Mouse (Mus musculus) lung, postnatal 10 days (tissue): ENCODE data around the gene Dnmt3l.
A peak's percentile ranks its signal among the peaks of the same experiment; 100 is the strongest.
"Not testable (repeated sequence)": the region's sequence is repeated elsewhere in the genome, so short reads cannot be mapped to it uniquely, and the experiment has no call there.

Experiments used
- DNase-seq: peaks from one replicate; pipeline ENCODE4 v3.0.0; 2021

Dnmt3l gene

GRCm38 (mm10) chr10:78041647-78042046, at the start of gene Dnmt3l:
Dnmt3l (plus strand) TSS chr10:78041947.
- DNase-seq: no peak

- DNase-seq: no peak
Observed at GRCm38 (mm10) chr10:77995639-77996038, 46.1 kb upstream of the Dnmt3l start.

- no peak for DNase-seq
Observed at GRCm38 (mm10) chr10:78000200-78000599, 41.5 kb upstream of the Dnmt3l start.

GRCm38 (mm10) chr10:78001796-78002195, 40.0 kb upstream of the Dnmt3l start:
- peak; percentile 52 for DNase-seq

DNA sequence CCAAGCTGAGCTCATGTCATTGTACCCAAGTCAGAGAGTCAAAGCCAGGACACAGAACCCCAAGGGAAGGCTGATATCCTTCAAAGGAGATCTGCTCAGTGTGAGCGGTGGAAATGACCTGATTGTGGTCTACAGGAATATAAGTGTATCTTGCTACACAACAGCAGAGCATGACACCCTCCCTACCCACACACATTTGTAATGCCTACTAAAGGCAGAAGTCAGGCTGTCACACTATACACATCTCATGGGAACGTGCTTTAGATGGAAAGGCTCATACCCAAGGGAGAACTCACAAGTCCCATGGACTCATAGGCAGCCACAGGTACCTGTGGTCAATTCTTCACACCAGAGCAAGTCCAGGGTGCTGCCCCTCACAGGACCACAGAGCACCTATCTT, 39.4 kb upstream of the Dnmt3l start:
- no peak for DNase-seq

GRCm38 (mm10) chr10:78004479-78005100, 37.2 kb upstream of the Dnmt3l start:
- no peak for DNase-seq

- no peak for DNase-seq
Observed at GRCm38 (mm10) chr10:78005791-78006438, 35.8 kb upstream of the Dnmt3l start.

GRCm38 (mm10) chr10:78007203-78007602, 34.5 kb upstream of the Dnmt3l start:
- no peak for DNase-seq

- no peak for DNase-seq
Observed at GRCm38 (mm10) chr10:78008169-78008568, 33.6 kb upstream of the Dnmt3l start.

- peak; percentile 98 for DNase-seq
Observed at GRCm38 (mm10) chr10:78009184-78009944, 32.4 kb upstream of the Dnmt3l start.

- DNase-seq: no peak
Observed at GRCm38 (mm10) chr10:78009945-78010293, 31.8 kb upstream of the Dnmt3l start, which contains the start of gene Pfkl. Pfkl (minus strand) TSS chr10:78010083.

DNA sequence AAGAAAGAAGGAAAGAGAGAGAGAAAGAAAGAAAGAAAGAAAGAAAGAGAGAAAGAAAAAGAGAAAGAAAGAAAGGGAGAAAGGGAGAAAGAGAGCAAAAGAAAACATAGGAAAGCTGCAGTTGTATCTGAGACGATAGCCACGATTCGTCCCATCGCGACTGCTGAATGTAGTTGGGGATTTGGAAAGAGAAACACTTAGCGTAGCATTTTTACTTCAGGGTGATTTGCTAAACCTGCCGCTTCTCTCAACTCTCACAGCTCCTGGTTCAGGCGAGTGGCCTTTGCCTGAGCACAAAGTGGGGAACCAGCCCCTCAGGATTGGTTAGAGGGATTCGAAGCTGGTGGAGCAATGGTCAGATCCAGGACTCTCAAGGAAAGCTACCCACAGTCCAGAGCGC, 31.4 kb upstream of the Dnmt3l start:
- no peak for DNase-seq

- not testable (repeated sequence) for DNase-seq
Observed at GRCm38 (mm10) chr10:78011116-78011515, 30.6 kb upstream of the Dnmt3l start.

DNA sequence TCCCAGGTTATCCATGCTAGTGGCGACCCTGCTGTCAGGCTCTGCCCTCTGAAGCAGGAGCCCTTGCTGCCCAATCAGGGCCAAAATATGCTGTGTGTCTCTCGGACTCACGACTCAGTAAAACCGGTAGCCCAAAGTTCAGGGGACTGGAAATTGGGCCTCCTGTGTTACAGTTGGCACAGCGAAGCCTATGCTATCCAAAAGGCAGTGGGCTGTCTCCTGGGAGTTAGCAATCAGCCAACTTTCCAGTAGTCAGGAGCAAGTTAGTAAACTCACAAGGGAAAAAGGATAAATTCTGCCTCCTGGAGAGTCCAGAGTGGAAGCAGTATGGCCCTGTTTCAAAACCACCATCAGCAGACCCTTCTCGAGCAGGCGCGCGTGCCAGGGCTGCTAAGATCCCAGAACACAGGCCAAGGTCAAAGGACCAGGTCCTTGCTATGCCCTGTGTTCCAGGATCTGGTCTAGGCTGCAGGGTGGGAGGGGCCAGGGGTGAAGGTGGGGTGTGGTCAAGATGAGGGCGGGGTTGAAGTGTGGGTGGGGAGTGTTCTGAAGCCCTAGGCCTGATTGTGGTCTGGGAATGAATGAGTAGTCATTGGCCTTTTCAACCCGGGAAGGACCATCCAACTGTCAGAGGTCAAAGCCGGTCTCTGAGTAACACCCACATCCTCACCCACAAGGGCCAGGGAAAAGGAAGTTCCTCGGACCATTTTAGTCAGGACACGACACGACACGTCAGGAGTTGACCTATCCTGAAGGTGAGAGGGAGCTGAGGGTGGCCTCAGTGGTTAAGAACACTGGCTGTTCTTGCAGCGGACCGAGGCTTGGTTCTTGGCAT, 28.9 kb upstream of the Dnmt3l start:
- no peak for DNase-seq

DNA sequence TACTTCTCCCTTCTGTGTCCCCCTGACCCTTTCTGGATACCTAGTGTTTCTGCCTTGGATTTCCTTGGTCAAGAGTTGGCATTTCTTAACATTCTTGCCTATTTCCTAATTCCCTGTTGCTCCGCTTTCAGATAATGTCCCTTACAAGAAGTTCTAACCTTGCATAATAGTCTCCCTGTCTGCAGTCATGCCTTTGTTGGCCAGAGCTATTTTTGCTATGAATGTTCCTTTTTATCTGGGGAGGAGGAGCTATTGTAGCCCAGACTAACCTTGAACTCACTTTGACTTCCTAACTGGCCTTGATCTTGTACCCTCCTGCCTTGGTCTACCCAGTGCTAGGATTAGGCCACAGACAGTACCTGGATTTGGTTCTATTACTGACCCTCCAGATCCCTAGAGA, 26.3 kb upstream of the Dnmt3l start:
- DNase-seq: no peak

DNA sequence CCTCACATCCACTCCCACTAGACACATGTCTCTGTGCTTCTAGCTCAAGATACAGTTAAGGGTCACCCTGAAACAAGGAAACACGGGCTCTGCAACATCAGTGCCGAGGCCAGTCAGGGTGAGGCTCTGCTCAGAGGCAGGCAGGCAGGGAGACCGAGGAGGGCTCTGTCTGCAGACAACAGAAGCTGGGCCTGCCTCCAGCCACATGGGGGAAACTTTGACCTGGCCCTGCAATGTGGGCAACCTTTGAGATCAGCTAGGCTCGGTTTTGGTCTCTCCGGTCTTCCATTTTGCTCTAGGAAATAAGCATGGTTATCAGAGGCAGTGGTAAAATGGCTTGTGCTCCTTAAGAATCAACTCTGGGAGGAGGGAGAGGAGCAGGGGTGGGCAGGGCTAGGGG, 25.4 kb upstream of the Dnmt3l start:
- no peak for DNase-seq

- DNase-seq: peak; percentile 84
Observed at GRCm38 (mm10) chr10:78018797-78019203, 22.9 kb upstream of the Dnmt3l start.

GRCm38 (mm10) chr10:78019291-78019690, 22.5 kb upstream of the Dnmt3l start:
- DNase-seq: no peak

GRCm38 (mm10) chr10:78019984-78020383, 21.8 kb upstream of the Dnmt3l start:
- DNase-seq: not testable (repeated sequence)

DNA sequence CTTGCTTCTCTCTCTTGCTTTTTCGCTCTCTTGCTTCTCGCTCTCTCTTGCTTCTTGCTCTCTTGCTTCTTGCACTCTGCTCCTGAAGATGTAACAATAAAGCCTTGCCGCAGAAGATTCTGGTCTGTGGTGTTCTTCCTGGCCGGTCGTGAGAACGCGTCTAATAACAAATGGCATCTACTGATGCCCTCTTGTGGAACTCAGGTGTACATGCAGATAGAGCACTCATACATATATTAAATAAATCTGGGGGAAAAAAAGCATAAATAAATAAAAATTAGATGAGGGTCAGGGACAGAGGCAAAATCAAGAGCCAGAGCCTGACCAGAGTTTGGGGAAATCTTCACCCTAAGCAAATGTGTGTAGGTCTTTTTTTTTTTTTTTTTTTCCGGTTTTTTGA, 16.3 kb upstream of the Dnmt3l start:
- DNase-seq: not testable (repeated sequence)

DNA sequence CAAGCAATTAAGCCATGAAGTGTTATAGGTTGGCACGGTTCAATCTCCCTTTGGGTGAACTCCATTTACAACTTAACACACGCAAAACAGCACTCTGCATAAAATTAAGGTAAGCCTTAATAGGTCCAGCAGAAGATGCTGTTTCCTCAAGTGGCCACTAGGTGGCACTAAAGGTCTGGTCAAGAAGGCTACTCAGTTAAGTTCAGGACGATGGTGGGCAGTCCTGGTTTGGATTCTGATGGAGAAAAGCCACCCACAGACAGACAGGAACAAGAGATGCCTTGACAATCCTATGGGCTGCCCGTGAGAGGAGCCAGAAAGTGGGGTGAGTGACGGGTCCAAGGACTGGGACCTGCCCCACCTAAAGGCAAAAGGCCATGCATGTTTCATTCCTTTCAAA, 13.6 kb upstream of the Dnmt3l start:
- DNase-seq: peak; percentile 82

- DNase-seq: no peak
Observed at GRCm38 (mm10) chr10:78029080-78029479, 12.7 kb upstream of the Dnmt3l start.

DNA sequence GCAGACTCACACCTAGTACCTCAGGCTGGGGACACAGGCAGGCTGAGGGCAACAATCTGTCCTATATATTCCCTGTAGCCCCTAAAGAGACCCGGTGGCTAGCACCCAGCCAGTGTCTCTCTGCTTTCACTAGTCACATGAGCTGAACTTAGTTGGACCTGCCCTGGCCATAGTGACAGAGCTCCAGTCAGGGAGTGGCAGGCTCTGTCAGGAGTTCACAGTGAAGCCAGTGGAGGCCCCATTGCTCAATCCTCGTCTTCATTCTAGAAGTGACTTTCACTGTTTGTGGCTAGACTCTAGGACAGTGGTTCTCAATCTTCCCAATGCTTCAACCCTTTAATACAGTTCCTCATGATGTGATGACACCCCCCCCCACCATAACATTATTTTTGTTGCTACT, 9.8 kb upstream of the Dnmt3l start:
- no peak for DNase-seq
